Mouse (Mus musculus): Measurements from ENCODE around the gene Rbm17. TPM values are rescaled to one million over a fixed set of nuclear protein-coding genes. Genes with fewer than 3 reads are reported as not detected.

Rbm17 gene
- total and polyA plus RNA-seq, 2 experiments from 2014 or later = 57.3 to 128 TPM

DNA sequence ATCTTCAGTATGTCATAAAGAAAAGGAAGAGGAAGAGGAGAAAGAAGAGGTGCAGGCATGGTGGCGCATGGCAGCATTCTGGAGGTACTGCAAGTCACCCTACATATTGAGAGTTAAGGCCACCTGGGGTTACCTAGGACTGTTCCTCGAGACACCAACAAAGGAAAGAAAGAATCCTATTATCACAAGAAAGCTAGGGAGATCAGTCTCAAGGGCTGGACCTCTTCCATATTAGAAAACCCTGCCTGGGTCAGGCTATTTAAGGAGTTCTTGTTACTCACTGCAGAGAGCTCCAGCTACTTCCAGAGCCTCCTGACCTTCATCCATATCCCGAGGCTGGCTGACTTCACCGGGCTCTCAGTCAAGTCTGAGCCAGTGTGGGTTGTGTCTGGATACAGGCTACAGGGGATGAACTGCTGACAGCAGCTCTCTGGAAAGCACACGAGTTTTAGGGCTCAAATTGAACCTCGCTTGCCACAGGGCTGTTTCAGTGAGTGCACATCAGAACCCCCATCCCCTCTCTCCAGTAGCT, 32.9 kb downstream of the Rbm17 start:
- Histone ChIP-seq H3K4me1 (ENCODE audit: insufficient read depth, low read length) (no peaks in the 10 kb centered on the region), H3K36me3 (ENCODE audit: insufficient read depth, low read length) (no peaks in the 10 kb centered on the region), H3K27ac (no peak overlapping the region), H3K9me3 (ENCODE audit: low read length) (no peaks in the 10 kb centered on the region), H3K9ac (replicated peaks; ENCODE audit: low read length) (no peak overlapping the region), H3K4me3 (ENCODE audit: low read length) (no peak overlapping the region), H3K27me3 (ENCODE audit: insufficient read depth, low read length) (no peaks in the 10 kb centered on the region), H3K4me2 (ENCODE audit: low read depth, low read length) (no peak overlapping the region)
- no peak for DNase-seq (ENCODE audit: low spot score)
- TF ChIP-seq CTCF (IDR thresholded peaks at IDR 0.05; ENCODE audit: low read depth) = no peak
- 41% methylated on average over 6 of the region's 6 CpGs for WGBS
- no peak for ATAC-seq

DNA sequence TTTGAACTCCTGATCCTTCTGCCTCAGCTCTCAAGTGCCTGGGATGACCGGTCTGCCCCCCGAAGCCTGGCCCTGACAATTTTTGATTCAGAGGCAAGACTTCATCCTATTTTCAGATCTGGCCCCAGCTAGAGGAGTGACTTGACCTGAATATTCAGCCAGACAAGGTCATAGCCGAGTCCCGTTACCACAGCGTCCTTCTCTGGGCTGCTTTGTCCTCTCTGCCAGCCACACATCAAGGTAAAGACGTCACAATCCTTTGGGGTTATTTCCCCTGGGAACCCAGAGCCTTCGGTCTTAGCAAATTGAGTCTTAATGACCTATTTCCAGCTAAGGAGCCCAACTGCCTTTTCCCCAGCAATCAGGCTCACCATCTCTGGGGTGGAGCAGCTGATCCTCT, 35.5 kb downstream of the Rbm17 start:
- no peak overlapping the region for H3K4me3 ChIP-seq (ENCODE audit: low read length)
- H3K27ac ChIP-seq = no peak overlapping the region
- no peak for TF ChIP-seq CTCF (IDR thresholded peaks at IDR 0.05; ENCODE audit: low read depth)
- no peak overlapping the region for H3K4me2 ChIP-seq (ENCODE audit: low read depth, low read length)
- DNase-seq (ENCODE audit: low spot score) (no peak), ATAC-seq (no peak)
- H3K9me3 ChIP-seq (ENCODE audit: low read length) = no peaks in the 10 kb centered on the region
- no peaks in the 10 kb centered on the region for H3K36me3 ChIP-seq (ENCODE audit: insufficient read depth, low read length)
- 81% methylated on average over 7 of the region's 7 CpGs for WGBS
- no peaks in the 10 kb centered on the region for H3K27me3 ChIP-seq (ENCODE audit: insufficient read depth, low read length)
- no peaks in the 10 kb centered on the region for H3K4me1 ChIP-seq (ENCODE audit: insufficient read depth, low read length)
- H3K9ac ChIP-seq (replicated peaks; ENCODE audit: low read length) = no peak overlapping the region

DNA sequence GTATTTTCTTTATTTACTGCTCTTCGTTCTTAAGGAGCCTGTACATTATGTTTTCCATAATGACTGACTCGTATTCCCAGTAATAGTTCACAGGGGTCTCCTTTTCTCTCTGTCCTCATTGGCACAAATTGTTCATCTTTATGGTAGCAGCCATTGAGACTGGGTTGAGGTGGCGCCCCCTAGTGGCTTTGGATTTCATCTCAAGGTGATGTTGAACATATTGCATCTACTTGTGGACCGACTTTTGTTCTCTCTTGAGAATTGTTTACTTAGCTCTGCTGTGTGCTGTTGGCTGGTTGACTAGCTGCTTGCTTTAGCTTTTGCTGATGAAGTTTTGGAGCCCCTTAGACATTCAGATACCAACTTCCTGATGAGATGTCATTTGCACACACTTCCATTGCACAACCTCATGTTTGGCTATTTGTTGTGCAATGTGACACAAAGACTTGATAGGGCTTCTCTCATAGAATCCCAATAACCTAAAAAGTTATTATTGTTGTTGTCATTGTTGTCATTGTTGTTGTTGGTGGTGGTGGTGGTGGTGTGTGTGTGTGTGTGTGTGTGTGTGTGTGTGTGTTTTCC, 36.1 kb downstream of the Rbm17 start:
- Histone ChIP-seq H3K9ac (replicated peaks; ENCODE audit: low read length) (no peak overlapping the region), H3K27ac (no peak overlapping the region), H3K9me3 (ENCODE audit: low read length) (no peaks in the 10 kb centered on the region), H3K4me1 (ENCODE audit: insufficient read depth, low read length) (no peaks in the 10 kb centered on the region), H3K4me2 (ENCODE audit: low read depth, low read length) (no peak overlapping the region), H3K4me3 (ENCODE audit: low read length) (no peak overlapping the region), H3K27me3 (ENCODE audit: insufficient read depth, low read length) (no peaks in the 10 kb centered on the region), H3K36me3 (ENCODE audit: insufficient read depth, low read length) (no peaks in the 10 kb centered on the region)
- TF ChIP-seq CTCF (IDR thresholded peaks at IDR 0.05; ENCODE audit: low read depth) = peak; percentile 52
- DNase-seq (ENCODE audit: low spot score) (peak; percentile 31), ATAC-seq (no peak)
- WGBS = 66% methylated on average over 4 of the region's 4 CpGs

- DNase-seq (ENCODE audit: low spot score) (no peak), ATAC-seq (no peak)
- H3K4me3 ChIP-seq (ENCODE audit: low read length) = no peak overlapping the region
- no peaks in the 10 kb centered on the region for H3K4me1 ChIP-seq (ENCODE audit: insufficient read depth, low read length)
- H3K4me2 ChIP-seq (ENCODE audit: low read depth, low read length) = no peak overlapping the region
- H3K27me3 ChIP-seq (ENCODE audit: insufficient read depth, low read length) = no peaks in the 10 kb centered on the region
- no peaks in the 10 kb centered on the region for H3K36me3 ChIP-seq (ENCODE audit: insufficient read depth, low read length)
- no peak overlapping the region for H3K9ac ChIP-seq (replicated peaks; ENCODE audit: low read length)
- no peaks in the 10 kb centered on the region for H3K9me3 ChIP-seq (ENCODE audit: low read length)
- 88% methylated on average over 3 of the region's 3 CpGs for WGBS
- no peak for TF ChIP-seq CTCF (IDR thresholded peaks at IDR 0.05; ENCODE audit: low read depth)
- H3K27ac ChIP-seq = no peak overlapping the region
Observed at GRCm38 (mm10) chr2:11566898-11567297, 37.1 kb downstream of the Rbm17 start.

GRCm38 (mm10) chr2:11566241-11566640, 37.7 kb downstream of the Rbm17 start:
- Histone ChIP-seq H3K9me3 (ENCODE audit: low read length) (no peaks in the 10 kb centered on the region), H3K36me3 (ENCODE audit: insufficient read depth, low read length) (no peaks in the 10 kb centered on the region), H3K4me1 (ENCODE audit: insufficient read depth, low read length) (no peaks in the 10 kb centered on the region), H3K9ac (replicated peaks; ENCODE audit: low read length) (no peak overlapping the region), H3K4me3 (ENCODE audit: low read length) (no peak overlapping the region), H3K4me2 (ENCODE audit: low read depth, low read length) (no peak overlapping the region), H3K27ac (no peak overlapping the region), H3K27me3 (ENCODE audit: insufficient read depth, low read length) (no peaks in the 10 kb centered on the region)
- WGBS = 53% methylated on average over 7 of the region's 7 CpGs
- ATAC-seq (no peak), DNase-seq (ENCODE audit: low spot score) (no peak)
- TF ChIP-seq CTCF (IDR thresholded peaks at IDR 0.05; ENCODE audit: low read depth) = no peak

- Histone ChIP-seq H3K9ac (replicated peaks; ENCODE audit: low read length) (no peak overlapping the region), H3K9me3 (ENCODE audit: low read length) (no peaks in the 10 kb centered on the region), H3K4me3 (ENCODE audit: low read length) (no peak overlapping the region), H3K4me2 (ENCODE audit: low read depth, low read length) (no peak overlapping the region), H3K27me3 (ENCODE audit: insufficient read depth, low read length) (no peaks in the 10 kb centered on the region), H3K27ac (no peak overlapping the region), H3K4me1 (ENCODE audit: insufficient read depth, low read length) (no peaks in the 10 kb centered on the region), H3K36me3 (ENCODE audit: insufficient read depth, low read length) (no peaks in the 10 kb centered on the region)
- TF ChIP-seq CTCF (IDR thresholded peaks at IDR 0.05; ENCODE audit: low read depth) = no peak
- ATAC-seq (no peak), DNase-seq (ENCODE audit: low spot score) (no peak)
- WGBS = 91% methylated on average over 6 of the region's 6 CpGs
Observed at GRCm38 (mm10) chr2:11564768-11565167, 39.2 kb downstream of the Rbm17 start.

GRCm38 (mm10) chr2:11563256-11563655, 40.7 kb downstream of the Rbm17 start:
- 91% methylated on average over 17 of the region's 17 CpGs for WGBS
- Histone ChIP-seq H3K27ac (no peak overlapping the region), H3K36me3 (ENCODE audit: insufficient read depth, low read length) (no peaks in the 10 kb centered on the region), H3K4me3 (ENCODE audit: low read length) (no peak overlapping the region), H3K4me1 (ENCODE audit: insufficient read depth, low read length) (no peaks in the 10 kb centered on the region), H3K4me2 (ENCODE audit: low read depth, low read length) (no peak overlapping the region), H3K9me3 (ENCODE audit: low read length) (no peaks in the 10 kb centered on the region), H3K27me3 (ENCODE audit: insufficient read depth, low read length) (no peaks in the 10 kb centered on the region), H3K9ac (replicated peaks; ENCODE audit: low read length) (no peak overlapping the region)
- TF ChIP-seq CTCF (IDR thresholded peaks at IDR 0.05; ENCODE audit: low read depth) = no peak
- DNase-seq (ENCODE audit: low spot score) (no peak), ATAC-seq (no peak)

Measured in hindbrain, postnatal 0 days (tissue).